In genomic region chr4:43957846-43958461, GRCm38 (mm10) we compare ENCODE assay signal across 8 mouse cellular contexts. TPM values are rescaled to one million over a fixed set of nuclear protein-coding genes. Genes with fewer than 3 reads are reported as not detected.
DNase-seq lines count a peak whose midpoint lies in the region; ATAC-seq and TF ChIP-seq lines count a peak whose summit lies in the region.

No protein-coding gene starts in this region.

- H3K27me3 ChIP-seq in heart, adult 2 months (ENCODE audit: control insufficient read depth, insufficient read depth, low read length) = no peaks in the 10 kb centered on the region
- peaks cover 5% of the 10 kb centered on the region; the same call in 1 of the 2 replicates for H3K27me3 ChIP-seq in kidney, embryonic 16.5 days (ENCODE audit: insufficient read depth, low read length)
- peaks cover 10% of the 10 kb centered on the region for H3K27me3 ChIP-seq in megakaryocyte, embryonic 14.5 days (replicated peaks)
- no peaks in the 10 kb centered on the region for H3K27me3 ChIP-seq in stomach, embryonic 14.5 days (ENCODE audit: control insufficient read depth, insufficient read depth, low read length)

- TF ChIP-seq EP300 in heart, adult 2 months (IDR thresholded peaks at IDR 0.05; ENCODE audit: insufficient read depth, low read depth, low read length) = no peak

- peak overlapping the region; percentile 61 for H3K4me3 ChIP-seq in brown adipose tissue, adult 24 weeks (ENCODE audit: insufficient read depth, low read depth, low read length)
- H3K4me3 ChIP-seq in heart, adult 2 months = peak overlapping the region; percentile 60
- H3K4me3 ChIP-seq in kidney, embryonic 16.5 days (ENCODE audit: low read length) = peak overlapping the region; percentile 77
- H3K4me3 ChIP-seq in megakaryocyte, embryonic 14.5 days (replicated peaks) = peak overlapping the region; percentile 98
- H3K4me3 ChIP-seq in stomach, embryonic 14.5 days (ENCODE audit: low read depth, low read length) = peak overlapping the region; percentile 51

- peak overlapping the region; percentile 14 for H3K27ac ChIP-seq in brown adipose tissue, adult 24 weeks (replicated peaks; ENCODE audit: low read depth, low read length)
- peak overlapping the region; percentile 51 for H3K27ac ChIP-seq in heart, adult 2 months
- peak overlapping the region; percentile 64 for H3K27ac ChIP-seq in kidney, embryonic 16.5 days (ENCODE audit: low read length)
- H3K27ac ChIP-seq in stomach, embryonic 14.5 days (ENCODE audit: low read length) = peak overlapping the region; percentile 82

- H3K79me2 ChIP-seq in heart, adult 2 months (replicated peaks; ENCODE audit: control insufficient read depth, insufficient read depth, low read length) = no peaks in the 10 kb centered on the region

- peak overlapping the region; percentile 95 for H3K4me2 ChIP-seq in kidney, embryonic 16.5 days (replicated peaks; ENCODE audit: low read depth, low read length)
- H3K4me2 ChIP-seq in stomach, embryonic 14.5 days (replicated peaks; ENCODE audit: low read depth, low read length) = peak overlapping the region; percentile 80

- TF ChIP-seq CTCF in heart, adult 2 months (IDR thresholded peaks at IDR 0.05) = no peak

- no peaks in the 10 kb centered on the region for H3K36me3 ChIP-seq in heart, adult 2 months (ENCODE audit: control insufficient read depth, insufficient read depth, low read length)
- no peaks in the 10 kb centered on the region for H3K36me3 ChIP-seq in kidney, embryonic 16.5 days (ENCODE audit: insufficient read depth, low read length)
- H3K36me3 ChIP-seq in megakaryocyte, embryonic 14.5 days (replicated peaks; ENCODE audit: low read length) = peaks cover 9% of the 10 kb centered on the region
- H3K36me3 ChIP-seq in stomach, embryonic 14.5 days (ENCODE audit: control insufficient read depth, insufficient read depth, low read length) = no peaks in the 10 kb centered on the region

- no peaks in the 10 kb centered on the region; the same call in 1 of the 2 replicates for H3K4me1 ChIP-seq in brown adipose tissue, adult 24 weeks (ENCODE audit: control insufficient read depth, insufficient read depth, insufficient read length, low read length)
- peaks cover 1% of the 10 kb centered on the region; the same call in 1 of the 2 replicates for H3K4me1 ChIP-seq in heart, adult 2 months (ENCODE audit: control insufficient read depth, insufficient read depth, low read length)
- peaks cover 11% of the 10 kb centered on the region for H3K4me1 ChIP-seq in kidney, embryonic 16.5 days (ENCODE audit: insufficient read depth, low read length)
- H3K4me1 ChIP-seq in megakaryocyte, embryonic 14.5 days = peaks cover 58% of the 10 kb centered on the region
- H3K4me1 ChIP-seq in stomach, embryonic 14.5 days (ENCODE audit: control insufficient read depth, insufficient read depth, low read length) = peaks cover 20% of the 10 kb centered on the region

- under 1% methylated on average over 26 of the region's 26 CpGs for WGBS in heart, adult 2 months
- WGBS in kidney, embryonic 16.5 days = under 1% methylated on average over 26 of the region's 26 CpGs
- under 1% methylated on average over 26 of the region's 26 CpGs for WGBS in stomach, embryonic 14.5 days

- peak; percentile 73 for ATAC-seq in kidney, embryonic 16.5 days (ENCODE audit: low FRiP score, low TSS enrichment)
- peak; percentile 71 for ATAC-seq in stomach, embryonic 14.5 days (ENCODE audit: insufficient number of reproducible peaks, insufficient read depth, low FRiP score, low read depth)

- DNase-seq in right cerebral cortex, adult 18-20 months = peak; percentile 9
- no peak for DNase-seq in right cerebral cortex, postnatal 25 days
- peak; percentile 64 to 73 for DNase-seq in heart, adult 2 months
- DNase-seq in layer of hippocampus, adult 8-10 months (ENCODE audit: low spot score in 2 of 2) = no peak

- H3K9me3 ChIP-seq in kidney, embryonic 16.5 days (ENCODE audit: low read length) = no peaks in the 10 kb centered on the region
- H3K9me3 ChIP-seq in megakaryocyte, embryonic 14.5 days = no peaks in the 10 kb centered on the region
- no peaks in the 10 kb centered on the region for H3K9me3 ChIP-seq in stomach, embryonic 14.5 days (ENCODE audit: control insufficient read depth, low read depth, low read length)

- H3K9ac ChIP-seq in heart, adult 2 months (ENCODE audit: low read depth, low read length) = peak overlapping the region; percentile 54
- H3K9ac ChIP-seq in kidney, embryonic 16.5 days (replicated peaks; ENCODE audit: low read length) = peak overlapping the region; percentile 74
- peak overlapping the region; percentile 67 for H3K9ac ChIP-seq in stomach, embryonic 14.5 days (replicated peaks; ENCODE audit: low read depth, low read length)

- intact Hi-C loops in heart, adult 2 months (cut with DNase I) = no loop called here

- TF ChIP-seq POLR2A in heart, adult 2 months (IDR thresholded peaks at IDR 0.05; ENCODE audit: insufficient read depth, low read depth, low read length) = no peak

RNA-seq across cellular contexts. Expression of gene Glipr2, which starts 0.8 kb away (rescaled TPM):
- 2.9 and 4.3 TPM in 2 replicates for polyA plus RNA-seq in brown adipose tissue, adult 24 weeks (2012; ENCODE audit: insufficient read depth, insufficient read length, missing spikeins)
- total RNA-seq in heart, adult 2 months (2021) = 1 to 10 TPM; 2.1 to 5.3 TPM
- polyA plus RNA-seq in heart, adult 2 months (2012; rRNA removed) = 5.2 and 6.9 TPM in 2 replicates
- polyA plus RNA-seq in kidney, embryonic 16.5 days (2015; fragmentation: Nextera tagmentation; extraction: Ambion mirVana) = 82.1 and 86.3 TPM in 2 replicates
- 6.5 and 32.0 TPM in 2 replicates for polyA plus RNA-seq in megakaryocyte, embryonic 14.5 days (2012; ENCODE audit: insufficient read depth, low replicate concordance)
- polyA plus RNA-seq in stomach, embryonic 14.5 days (2014; fragmentation: Nextera tagmentation; extraction: Ambion mirVana) = 117 and 121 TPM in 2 replicates
- 1 to 10 TPM; 2.1 to 5.8 (median 4.5) TPM for total RNA-seq in layer of hippocampus, adult 8-10 months (2022)

RNA-seq across cellular contexts. Expression of gene Ccin, which starts 25.3 kb away (rescaled TPM):
- not detected in 2 replicates for polyA plus RNA-seq in brown adipose tissue, adult 24 weeks (2012; ENCODE audit: insufficient read depth, insufficient read length, missing spikeins)
- not detected for total RNA-seq in heart, adult 2 months (2021)
- 0.15 and 0.16 TPM in 2 replicates for polyA plus RNA-seq in heart, adult 2 months (2012; rRNA removed)
- polyA plus RNA-seq in kidney, embryonic 16.5 days (2015; fragmentation: Nextera tagmentation; extraction: Ambion mirVana) = not detected in 2 replicates
- polyA plus RNA-seq in megakaryocyte, embryonic 14.5 days (2012; ENCODE audit: insufficient read depth, low replicate concordance) = not detected in 2 replicates
- polyA plus RNA-seq in stomach, embryonic 14.5 days (2014; fragmentation: Nextera tagmentation; extraction: Ambion mirVana) = not detected in 2 replicates
- total RNA-seq in layer of hippocampus, adult 8-10 months (2022) = not detected

RNA-seq across cellular contexts. Expression of gene Clta, which starts 46.3 kb away (rescaled TPM):
- 97.5 and 140 TPM in 2 replicates for polyA plus RNA-seq in brown adipose tissue, adult 24 weeks (2012; ENCODE audit: insufficient read depth, insufficient read length, missing spikeins)
- 10 to 100 TPM; 75.8 to 78.6 TPM for total RNA-seq in heart, adult 2 months (2021)
- polyA plus RNA-seq in heart, adult 2 months (2012; rRNA removed) = 64.6 and 68.4 TPM in 2 replicates
- polyA plus RNA-seq in kidney, embryonic 16.5 days (2015; fragmentation: Nextera tagmentation; extraction: Ambion mirVana) = 225 and 232 TPM in 2 replicates
- 132 and 432 TPM in 2 replicates for polyA plus RNA-seq in megakaryocyte, embryonic 14.5 days (2012; ENCODE audit: insufficient read depth, low replicate concordance)
- 234 and 237 TPM in 2 replicates for polyA plus RNA-seq in stomach, embryonic 14.5 days (2014; fragmentation: Nextera tagmentation; extraction: Ambion mirVana)
- 100 to 1,000 TPM; 264 to 296 (median 284) TPM for total RNA-seq in layer of hippocampus, adult 8-10 months (2022)

Comparison
In these comparisons a context has a peak if more than half of its experiments do, and no peak if none do; other contexts are left out.
1. DNase-seq: peak in right cerebral cortex, adult 18-20 months (single experiment) and heart, adult 2 months (2 of 2); none in right cerebral cortex, postnatal 25 days (single experiment) and layer of hippocampus, adult 8-10 months (0 of 2).
2. H3K27ac ChIP-seq: peak in every context shown above with its lines; median percentile 82 in stomach, embryonic 14.5 days; 64 in kidney, embryonic 16.5 days; 51 in heart, adult 2 months; 14 in brown adipose tissue, adult 24 weeks.
3. Peak in every context shown above with its lines, with median percentiles within 50 percentile points of each other: H3K4me3 ChIP-seq and H3K9ac ChIP-seq.